Mouse (Mus musculus) adrenal gland, postnatal 10 days (tissue): ENCODE results near the gene Ndrg3. TPM values are rescaled to one million over a fixed set of nuclear protein-coding genes. Genes with fewer than 3 reads are reported as not detected.
"Not testable (repeated sequence)": the region's sequence is repeated elsewhere in the genome, so short reads cannot be mapped to it uniquely, and the experiment has no call there.

Experiments
- DNase-seq: peaks from one replicate; pipeline ENCODE4 v3.0.0; 2021; ENCODE audit warnings: mixed read lengths
- total RNA-seq, 2 experiments: library from RNA; stranded (reverse); gene quantifications; 2 replicates each; pipeline ENCODE4 v1.2.3; 2021

The Ndrg3 gene
- total RNA-seq, 2 experiments from 2014 or later: 51.3 to 59.2 TPM

DNA sequence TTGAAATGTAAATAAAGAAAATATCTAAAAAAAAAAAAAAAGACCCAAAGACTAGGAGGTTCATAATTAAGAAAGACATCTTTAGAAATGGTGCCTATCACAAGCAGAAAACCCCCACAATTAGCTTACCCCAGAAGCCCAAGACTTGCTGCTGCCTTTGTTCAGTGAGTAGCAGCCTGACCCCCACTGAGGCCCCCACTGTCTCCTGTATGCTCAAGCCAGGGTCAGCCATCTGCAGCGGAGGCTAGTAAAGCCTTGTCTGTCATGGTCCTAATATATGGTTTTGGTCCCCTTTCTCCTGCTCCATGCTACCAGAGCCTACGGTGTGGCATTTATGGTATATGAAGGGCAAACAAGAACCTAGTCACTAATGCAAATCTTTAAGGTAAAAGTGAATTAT, 90.5 kb downstream of the Ndrg3 start:
- DNase-seq: no peak

DNA sequence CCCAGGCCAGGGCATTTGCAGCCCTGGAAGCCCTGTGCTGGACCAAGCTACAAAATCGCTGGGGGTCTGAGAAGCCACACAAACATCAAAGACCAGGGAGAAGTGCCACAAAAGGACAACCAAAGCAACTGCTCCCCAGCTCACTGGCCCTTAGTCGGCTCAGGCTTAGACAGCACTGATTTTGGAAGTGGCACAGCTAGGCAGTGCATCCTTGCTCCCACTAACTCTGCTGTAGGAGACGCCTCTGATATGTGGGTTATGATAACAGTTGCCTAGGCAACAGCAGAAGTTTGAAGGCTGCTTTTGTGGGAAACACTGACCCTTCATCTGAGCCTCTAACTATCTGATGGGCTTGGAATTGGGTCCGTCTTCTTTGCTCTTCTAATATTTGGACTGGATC, 92.7 kb downstream of the Ndrg3 start:
- no peak for DNase-seq

DNA sequence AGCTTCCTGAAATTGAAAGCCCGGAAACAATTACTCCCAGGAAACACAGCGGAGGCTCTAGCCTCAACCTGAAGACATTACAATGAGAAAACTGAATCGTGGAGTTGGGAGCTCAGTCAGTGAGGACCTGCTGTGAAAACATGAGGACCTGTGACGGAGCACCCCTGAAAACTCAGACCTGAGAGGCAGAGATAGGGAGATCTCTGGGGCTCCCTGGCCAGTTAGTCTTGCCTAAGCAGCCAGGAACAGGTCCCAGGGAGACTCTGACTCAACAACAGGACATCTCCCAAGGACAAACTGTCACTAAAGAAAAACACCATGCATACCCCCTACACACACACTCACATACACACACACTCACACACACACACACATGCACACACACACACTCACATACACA, 93.5 kb downstream of the Ndrg3 start:
- DNase-seq: no peak

DNA sequence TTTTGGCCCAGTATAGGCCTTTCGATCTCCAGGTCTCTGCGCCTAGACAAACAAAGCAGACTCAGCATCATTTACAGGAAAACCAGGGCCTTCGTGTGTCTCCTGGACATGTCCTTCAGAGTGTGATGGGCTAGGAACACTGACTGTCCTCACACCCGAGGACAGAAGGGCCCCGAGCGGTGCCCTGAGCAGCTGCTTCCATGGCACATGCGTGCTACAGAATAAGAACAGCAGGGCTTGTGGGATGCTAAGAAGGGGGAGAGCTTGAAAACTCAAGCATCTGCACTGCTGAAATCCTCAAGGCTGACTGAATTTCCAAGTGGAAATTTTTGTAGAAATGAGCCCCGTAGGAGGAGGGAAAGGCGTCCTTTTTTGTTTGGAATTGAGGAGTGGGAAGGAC, 94.8 kb downstream of the Ndrg3 start:
- DNase-seq: no peak

DNA sequence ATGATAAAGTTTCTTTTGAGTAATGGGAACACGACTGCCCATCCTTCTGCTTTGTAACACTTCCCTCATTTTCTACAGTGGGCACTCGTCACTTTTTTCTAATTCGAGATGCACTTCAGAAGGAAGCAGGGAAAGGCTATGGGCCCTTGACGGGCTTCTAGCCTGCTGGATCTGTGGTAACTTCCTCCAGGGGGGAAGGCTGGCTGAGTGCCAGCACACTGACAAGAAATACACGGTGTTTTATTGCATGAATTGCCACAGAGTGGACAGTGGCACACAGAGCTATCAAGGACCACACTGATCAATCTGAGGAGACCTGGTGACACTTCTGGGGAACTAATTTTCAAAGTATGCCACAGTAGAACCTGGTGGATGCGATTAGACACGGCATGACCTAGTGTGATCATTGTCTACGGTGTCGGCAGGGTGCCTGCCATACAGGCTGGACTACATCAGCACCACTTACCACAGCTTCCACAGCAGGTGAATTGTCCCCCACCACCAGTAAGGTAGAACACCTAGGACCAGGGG, 95.4 kb downstream of the Ndrg3 start:
- no peak for DNase-seq

DNA sequence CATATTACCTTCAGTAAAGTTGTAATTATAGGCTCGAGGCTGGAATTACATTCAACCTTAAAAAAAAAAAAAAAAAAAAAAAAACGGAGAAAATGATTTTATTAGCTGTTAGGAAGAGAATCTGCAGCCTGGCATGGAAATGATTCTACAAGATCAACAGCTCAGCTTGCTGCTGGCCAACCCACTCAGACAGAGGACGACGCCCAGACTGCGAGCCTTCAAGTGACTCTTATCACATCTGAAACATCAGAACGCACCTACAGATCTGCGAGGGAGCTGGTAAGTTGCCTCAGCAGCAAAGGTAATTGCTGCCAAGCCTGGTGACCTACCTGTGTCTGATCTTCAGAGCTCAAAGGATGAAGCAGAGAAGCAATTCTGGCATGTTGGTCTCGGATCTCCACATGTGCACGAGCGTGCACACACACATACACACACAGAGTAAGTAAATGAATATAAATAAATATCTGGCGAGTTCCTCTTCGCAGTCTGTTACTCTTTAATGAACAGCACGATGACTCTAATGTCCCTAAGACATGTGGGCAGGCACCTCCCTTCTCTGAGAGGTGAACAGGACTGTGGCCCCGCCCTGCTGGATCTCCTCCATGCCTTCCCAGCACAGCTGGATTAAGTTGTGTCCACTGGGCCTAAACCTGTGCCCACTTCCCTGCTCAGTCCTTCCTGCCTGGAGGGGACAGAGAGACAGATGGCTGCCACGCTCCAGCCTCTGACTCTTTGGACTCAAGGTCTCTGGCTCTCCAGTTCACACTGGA, 97.2 kb downstream of the Ndrg3 start:
- DNase-seq: no peak

DNA sequence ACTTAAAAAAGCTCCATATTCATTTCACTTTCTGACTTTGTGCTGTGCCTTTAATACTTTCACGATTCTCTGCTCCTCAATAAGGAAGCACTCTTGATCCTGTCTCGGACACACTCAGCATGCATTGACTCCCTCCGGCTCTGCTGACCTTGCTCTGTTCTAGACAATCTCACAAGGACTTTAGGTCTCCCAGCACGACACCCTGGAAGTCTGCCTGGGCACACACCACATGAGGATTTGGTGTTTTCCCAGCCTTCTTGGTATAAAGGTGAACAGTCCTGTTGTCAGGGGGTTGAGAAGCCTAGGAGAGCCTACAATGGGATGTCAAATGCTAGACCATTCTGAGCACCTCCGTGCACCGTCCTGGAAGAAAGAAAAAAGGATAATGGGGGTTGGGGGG, 99.0 kb downstream of the Ndrg3 start:
- peak; percentile 60 for DNase-seq

DNA sequence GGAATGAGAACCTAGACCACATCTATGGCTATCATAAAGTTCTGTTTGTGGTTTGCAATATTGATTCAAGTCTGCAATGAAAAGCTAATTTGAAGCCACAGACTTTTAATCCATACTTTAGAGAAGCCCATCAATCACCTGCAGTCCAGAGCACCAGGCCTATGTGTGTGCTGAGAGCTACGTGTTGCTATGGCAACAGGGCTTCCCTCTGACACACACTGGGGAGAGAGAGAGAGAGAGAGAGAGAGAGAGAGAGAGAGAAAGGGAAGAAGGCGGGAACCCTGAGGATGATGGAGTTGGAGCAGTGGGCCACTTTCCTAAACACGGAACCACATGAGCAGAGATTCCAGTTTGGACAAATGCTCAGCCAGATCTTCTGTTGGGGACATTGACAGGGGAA, 99.6 kb downstream of the Ndrg3 start:
- DNase-seq: no peak

GRCm38 (mm10) chr2:156888490-156888889, 103.4 kb downstream of the Ndrg3 start:
- no peak for DNase-seq

GRCm38 (mm10) chr2:156887017-156887416, 104.8 kb downstream of the Ndrg3 start, which contains the start of gene Sla2:
Gene Sla2 (minus strand): TSS chr2:156887192.
- no peak for DNase-seq

DNA sequence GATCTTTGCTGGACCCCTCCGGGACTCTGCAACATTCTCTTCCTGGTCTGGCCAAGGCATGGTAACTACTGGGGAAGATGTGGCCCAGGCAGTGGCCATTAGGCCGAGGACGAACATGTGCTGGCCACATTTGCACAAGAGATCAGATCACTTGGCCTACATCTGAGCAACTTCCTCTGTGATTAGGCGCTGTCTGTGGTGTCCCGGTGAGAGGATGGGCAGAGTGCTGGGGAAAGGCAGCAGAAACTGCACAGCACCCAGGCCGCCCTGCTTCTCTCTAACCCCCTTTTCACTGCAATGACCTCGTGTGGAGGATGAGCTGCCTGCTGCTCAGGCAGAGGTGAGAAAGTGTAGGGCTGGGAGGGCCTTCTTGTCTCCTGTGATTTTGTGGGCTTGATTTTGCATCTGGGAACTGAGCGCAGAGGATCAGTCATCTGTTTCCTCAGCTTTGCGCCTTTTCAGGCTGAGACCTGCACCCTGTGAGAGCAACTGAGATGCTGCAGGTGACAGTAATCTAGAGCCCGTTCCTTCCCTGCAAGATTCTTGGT, 105.7 kb downstream of the Ndrg3 start:
- no peak for DNase-seq

- not testable (repeated sequence) for DNase-seq
Measured at GRCm38 (mm10) chr2:156885666-156886065, 106.2 kb downstream of the Ndrg3 start.

GRCm38 (mm10) chr2:156884396-156885211, 107.3 kb downstream of the Ndrg3 start:
- DNase-seq: no peak

DNA sequence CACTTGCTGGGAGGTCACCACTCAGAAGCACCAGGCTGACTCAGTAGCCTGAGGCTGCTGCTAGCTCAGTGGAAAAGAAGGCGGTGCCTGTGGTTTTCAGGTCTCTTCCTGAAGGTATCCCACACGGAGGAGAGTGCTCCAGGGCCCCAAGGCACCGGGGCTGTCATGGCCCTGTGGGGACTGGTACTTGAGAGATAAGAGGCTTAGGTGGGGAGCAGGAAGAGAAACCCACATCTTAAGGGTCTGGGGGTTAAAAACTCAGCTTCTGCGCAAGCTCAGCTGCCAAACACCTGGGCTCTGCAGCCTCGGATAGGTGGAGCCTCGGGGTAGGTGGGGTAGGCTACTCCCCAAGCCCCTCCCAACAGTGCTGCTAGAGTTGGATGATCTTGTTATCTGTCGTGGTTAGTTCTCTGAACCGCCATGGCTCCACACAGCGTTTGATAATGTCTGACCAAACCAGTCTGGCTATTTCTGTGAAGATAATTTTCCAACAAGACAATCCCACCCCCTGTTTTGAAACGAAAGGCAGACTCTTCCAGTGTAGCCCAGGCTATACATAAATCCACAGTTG, 109.3 kb downstream of the Ndrg3 start:
- no peak for DNase-seq

- peak; percentile 68 for DNase-seq
Measured at GRCm38 (mm10) chr2:156879541-156879940, 112.3 kb downstream of the Ndrg3 start.

DNA sequence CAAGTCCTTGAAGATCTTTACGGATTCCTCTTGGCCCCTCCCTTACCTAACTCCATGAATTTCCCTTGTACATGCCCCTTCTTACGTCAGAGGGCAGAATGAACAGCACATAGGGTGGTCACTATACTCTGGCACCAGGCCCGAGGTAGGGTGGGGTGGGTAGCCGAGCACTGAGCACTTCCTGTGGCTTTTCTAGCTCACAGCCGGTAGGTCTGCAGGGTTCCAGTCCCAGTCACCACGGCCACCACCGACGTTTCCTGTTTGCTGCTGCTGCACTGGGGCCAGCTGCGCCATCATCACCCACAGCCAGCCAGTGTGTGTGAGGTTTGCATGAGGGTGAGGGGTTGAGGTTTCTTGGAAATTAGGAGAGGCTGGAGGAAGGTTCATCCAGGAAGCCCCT, 114.1 kb downstream of the Ndrg3 start:
- no peak for DNase-seq

Other genes with a start within 250 kb of the Ndrg3 start
- 10 to 100 TPM; 67.9 to 90.2 TPM for gene Myl9, start 216.6 kb downstream of the Ndrg3 start, total RNA-seq
- 1 to 10 TPM; 8.1 to 9.7 TPM for gene Tgif2, start 152.0 kb downstream of the Ndrg3 start, total RNA-seq
- 1 to 10 TPM; 2.0 to 4.0 TPM for gene 4930518I15Rik, start 134.1 kb downstream of the Ndrg3 start, total RNA-seq
- 100 to 1,000 TPM; 277 to 282 TPM for gene Rab5if, start 128.9 kb downstream of the Ndrg3 start, total RNA-seq
- gene Sla2, start 104.9 kb downstream of the Ndrg3 start, total RNA-seq: under 1 TPM; 0.18 to 0.30 TPM
- gene Dsn1, start 15.1 kb upstream of the Ndrg3 start, total RNA-seq: 10 to 100 TPM in 1 of 2 experiments, 1 to 10 TPM in 1; 9.2 to 12.8 TPM
- gene Soga1, start 87.2 kb upstream of the Ndrg3 start, total RNA-seq: 10 to 100 TPM; 30.3 to 35.9 TPM
- gene Tldc2, start 95.0 kb upstream of the Ndrg3 start, total RNA-seq: not detected
- gene Samhd1, start 143.2 kb upstream of the Ndrg3 start, total RNA-seq: 10 to 100 TPM; 26.7 to 31.4 TPM
- gene Rbl1, start 212.5 kb upstream of the Ndrg3 start, total RNA-seq: 10 to 100 TPM; 11.1 to 13.5 TPM